ENCODE assay signal across 25 mouse cellular contexts in the genomic region with DNA sequence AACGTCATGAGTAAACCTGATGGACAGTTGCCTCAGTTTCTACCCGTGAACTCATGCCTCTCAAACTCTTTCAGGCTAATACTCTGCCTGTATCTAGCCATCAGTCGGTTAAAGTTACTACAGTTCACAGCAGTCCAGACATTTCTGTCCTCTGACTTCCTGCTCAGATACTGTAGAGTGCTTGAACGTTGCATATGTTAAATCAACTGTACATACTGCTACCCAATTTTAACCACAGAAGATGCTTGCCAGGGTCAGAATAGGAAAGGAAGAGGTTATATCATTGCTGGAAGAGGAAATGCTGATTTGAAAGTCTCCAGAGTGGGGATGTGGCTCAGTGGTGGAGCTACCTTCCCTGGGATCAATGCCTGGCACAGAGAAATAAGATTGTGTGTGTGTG.
"Had no signal": no experiment of that assay in that cellular context is flagged by ENCODE, and none has a peak within 500 bp of the region (broad histone marks: within the 10 kb centered on the region; RNA-seq: fewer than 3 reads in every experiment).

No protein-coding gene starts in this region.

- H3K9me3 ChIP-seq: limb, embryonic 10.5 days; limb, embryonic 13.5 days; liver, embryonic 13.5 days; lung, embryonic 15.5 days; megakaryocyte, embryonic 14.5 days; midbrain, embryonic 10.5 days; midbrain, embryonic 13.5 days; neural tube, embryonic 13.5 days had no signal

- H3K4me1 ChIP-seq: limb, embryonic 10.5 days; limb, embryonic 13.5 days; lung, embryonic 15.5 days; midbrain, embryonic 13.5 days; neural tube, embryonic 13.5 days had no signal

- H3K4me3 ChIP-seq: layer of hippocampus, adult 2 months; limb, embryonic 10.5 days; limb, embryonic 13.5 days; liver, embryonic 13.5 days; lung, embryonic 15.5 days; megakaryocyte, embryonic 14.5 days; midbrain, embryonic 10.5 days; midbrain, embryonic 13.5 days; myocyte; neural tube, embryonic 13.5 days had no signal

- H3K27me3 ChIP-seq: limb, embryonic 13.5 days; liver, embryonic 13.5 days; lung, embryonic 15.5 days; midbrain, embryonic 13.5 days; neural tube, embryonic 13.5 days had no signal

- ATAC-seq: intestine, postnatal 0 days; midbrain, embryonic 13.5 days; midbrain, embryonic 16.5 days had no signal

- H3K27ac ChIP-seq: kidney, postnatal 0 days; layer of hippocampus, adult 2 months; limb, embryonic 10.5 days; limb, embryonic 13.5 days; liver, embryonic 13.5 days; lung, embryonic 15.5 days; midbrain, embryonic 10.5 days; midbrain, embryonic 13.5 days; neural tube, embryonic 13.5 days; stomach, postnatal 0 days had no signal

- DNase-seq: kidney, adult 2 months; kidney, postnatal 25 days; layer of hippocampus, adult 9-11 months; liver; liver, embryonic 13.5 days; lung, postnatal 14 days; retina, postnatal 1 day; right cerebral cortex, postnatal 25 days; spleen, adult 18-20 months; thymus, adult 2 months; thymus, postnatal 14 days; thymus, postnatal 4 days had no signal

- H3K9ac ChIP-seq: limb, embryonic 13.5 days; liver, embryonic 13.5 days; lung, embryonic 15.5 days; midbrain, embryonic 13.5 days; neural tube, embryonic 13.5 days had no signal
